Mouse (Mus musculus) embryonic facial prominence, embryonic 11.5 days (tissue): ENCODE results near the gene Cbr2. TPM values are rescaled to one million over a fixed set of nuclear protein-coding genes. Genes with fewer than 3 reads are reported as not detected.

Experiments used
- ATAC-seq: fragments of 200-750 bp; cut with Nextera tagmentation; replicated peaks from 2 replicates; pipeline ENCODE4 v1.8.0; 2017; ENCODE audit warnings: low read depth; ENCODE audit not compliant: insufficient number of reproducible peaks, low FRiP score, low TSS enrichment
- DNase-seq: peaks from one replicate; pipeline ENCODE4 v3.0.0-alpha.2; 2015; ENCODE audit warnings: low spot score
- H3K27ac ChIP-seq: fragments of 300-500 bp; sonication (generic); replicated peaks from 2 replicates; pipeline ENCODE4 v1.5.1; 2014; ENCODE audit warnings: mild to moderate bottlenecking, low read depth, low read length, control low read depth
- H3K27me3 ChIP-seq: fragments of 300-500 bp; sonication (generic); 2 replicates; pipeline ENCODE4 v1.6.1; 2014; ENCODE audit warnings: mild to moderate bottlenecking, low read length, moderate library complexity, mixed read lengths; ENCODE audit not compliant: control insufficient read depth, insufficient read depth
- H3K36me3 ChIP-seq: fragments of 300-500 bp; sonication (generic); replicated peaks from 2 replicates; pipeline ENCODE4 v1.6.1; 2014; ENCODE audit warnings: low read depth, mild to moderate bottlenecking, low read length, moderate library complexity, mixed read lengths; ENCODE audit not compliant: control insufficient read depth, insufficient read depth
- H3K4me1 ChIP-seq: fragments of 300-500 bp; sonication (generic); 2 replicates; pipeline ENCODE4 v1.6.1; 2014; ENCODE audit warnings: low read length, mixed read lengths; ENCODE audit not compliant: control insufficient read depth, insufficient read depth
- H3K4me2 ChIP-seq: fragments of 300-500 bp; sonication (generic); 2 replicates; pipeline ENCODE4 v1.6.1; 2014; ENCODE audit warnings: low read depth, mild to moderate bottlenecking, control low read depth, low read length, moderate library complexity
- H3K4me3 ChIP-seq: fragments of 300-500 bp; sonication (generic); 2 replicates; pipeline ENCODE4 v1.5.1; 2014; ENCODE audit warnings: low read depth, low read length, control low read depth
- H3K9ac ChIP-seq: fragments of 300-500 bp; sonication (generic); replicated peaks from 2 replicates; pipeline ENCODE4 v1.6.1; 2014; ENCODE audit warnings: mild to moderate bottlenecking, control low read depth, low read length
- H3K9me3 ChIP-seq: fragments of 300-500 bp; sonication (generic); replicated peaks from 2 replicates; pipeline ENCODE4 v1.6.1; 2016; ENCODE audit warnings: mild to moderate bottlenecking, low read length, inconsistent platforms, mixed read lengths; ENCODE audit not compliant: control insufficient read depth
- WGBS: fragments of 180-500 bp; shearing (Covaris S2); extraction: QIAGEN DNeasy Blood & Tissue Kit; methylation state at CpG from one replicate; pipeline ENCODE4 v1.1.7; 2014; 5-methylcytosine and 5-hydroxymethylcytosine counted together
- polyA plus RNA-seq: library from polyadenylated mRNA; unstranded; fragments of >200 nt; fragmentation: Nextera tagmentation; extraction: Ambion mirVana; gene quantifications from 2 replicates; pipeline ENCODE4 v1.2.1, GENCODE M21; 2014

The Cbr2 gene
- polyA plus RNA-seq, 1 experiment from 2014 or later: 3.7 TPM

GRCm38 (mm10) chr11:120706120-120706519, 25.8 kb downstream of the Cbr2 start:
- Histone ChIP-seq H3K36me3 (no peaks in the 10 kb centered on the region; the same call in none of the 2 replicates), H3K9ac (no peak overlapping the region), H3K27ac (peak overlapping the region; percentile 23; the same call in 1 of the 2 replicates), H3K9me3 (no peaks in the 10 kb centered on the region), H3K4me2 (no peak overlapping the region), H3K4me3 (no peak overlapping the region), H3K4me1 (peaks cover 32% of the 10 kb centered on the region), H3K27me3 (no peaks in the 10 kb centered on the region)
- DNase-seq (no peak), ATAC-seq (no peak)
- 74% methylated on average over 5 of the region's 5 CpGs for WGBS

- no peak overlapping the region for H3K4me3 ChIP-seq
- peak; percentile 41 for ATAC-seq
- H3K4me1 ChIP-seq: peaks cover 32% of the 10 kb centered on the region
- no peaks in the 10 kb centered on the region; the same call in none of the 2 replicates for H3K36me3 ChIP-seq
- peak; percentile 60 for DNase-seq
- H3K4me2 ChIP-seq: peak overlapping the region; percentile 23; the same call in 1 of the 2 replicates
- H3K27ac ChIP-seq: peak overlapping the region; percentile 62
- WGBS: 7% methylated on average over 8 of the region's 8 CpGs
- no peaks in the 10 kb centered on the region for H3K9me3 ChIP-seq
- H3K9ac ChIP-seq: peak overlapping the region; percentile 47; the same call in 1 of the 2 replicates
- no peaks in the 10 kb centered on the region for H3K27me3 ChIP-seq
Measured at GRCm38 (mm10) chr11:120704486-120705325, 27.2 kb downstream of the Cbr2 start.

DNA sequence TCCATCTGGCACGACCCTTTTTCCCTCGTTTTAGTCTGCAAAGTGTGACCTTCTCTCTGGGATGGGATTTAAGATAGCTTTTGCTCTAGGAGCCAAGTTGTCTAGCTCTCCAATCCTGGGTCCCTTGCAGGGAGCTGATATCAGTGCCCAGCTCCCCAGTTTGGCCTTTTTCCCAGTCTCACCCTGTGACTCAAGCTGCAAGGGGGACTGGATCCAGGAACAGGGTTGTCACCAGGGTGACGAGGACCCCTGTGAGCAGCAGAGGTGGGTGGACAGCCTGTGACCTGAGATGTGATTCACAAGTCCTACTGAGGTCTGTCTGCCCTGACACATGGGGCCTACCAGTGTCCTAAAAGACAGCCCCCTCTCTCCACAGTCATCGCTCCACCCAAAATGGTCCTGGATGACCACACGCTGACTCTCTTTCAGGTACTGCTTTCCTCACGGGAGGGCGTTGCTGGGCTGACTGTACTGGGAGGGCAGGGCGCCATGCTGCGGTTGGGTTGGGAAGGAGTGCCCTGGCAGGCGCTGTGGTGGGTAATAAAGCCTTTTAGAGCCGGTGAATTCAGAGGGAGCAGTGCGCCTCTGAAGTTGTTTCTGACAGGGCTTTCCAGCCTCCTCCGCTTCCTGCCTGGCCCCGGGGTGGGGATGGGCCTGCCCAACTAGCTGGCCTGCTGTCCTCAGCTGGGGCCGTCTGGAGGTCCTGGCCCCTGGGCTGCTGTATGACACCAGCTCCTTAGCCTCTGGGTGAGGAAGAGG, 28.0 kb downstream of the Cbr2 start:
- peak overlapping the region; percentile 46 for H3K9ac ChIP-seq
- WGBS: 34% methylated on average over 15 of the region's 15 CpGs
- no peaks in the 10 kb centered on the region for H3K27me3 ChIP-seq
- H3K36me3 ChIP-seq: no peaks in the 10 kb centered on the region; the same call in none of the 2 replicates
- peak; percentile 11; the same call in 1 of the 2 replicates for ATAC-seq
- H3K9me3 ChIP-seq: no peaks in the 10 kb centered on the region
- no peak for DNase-seq
- peak overlapping the region; percentile 3; the same call in 1 of the 2 replicates for H3K4me2 ChIP-seq
- no peak overlapping the region for H3K4me3 ChIP-seq
- H3K27ac ChIP-seq: peak overlapping the region; percentile 62
- peaks cover 32% of the 10 kb centered on the region for H3K4me1 ChIP-seq

GRCm38 (mm10) chr11:120697741-120698140, 34.2 kb downstream of the Cbr2 start:
- no peak overlapping the region for H3K9ac ChIP-seq
- H3K4me1 ChIP-seq: no peaks in the 10 kb centered on the region

DNA sequence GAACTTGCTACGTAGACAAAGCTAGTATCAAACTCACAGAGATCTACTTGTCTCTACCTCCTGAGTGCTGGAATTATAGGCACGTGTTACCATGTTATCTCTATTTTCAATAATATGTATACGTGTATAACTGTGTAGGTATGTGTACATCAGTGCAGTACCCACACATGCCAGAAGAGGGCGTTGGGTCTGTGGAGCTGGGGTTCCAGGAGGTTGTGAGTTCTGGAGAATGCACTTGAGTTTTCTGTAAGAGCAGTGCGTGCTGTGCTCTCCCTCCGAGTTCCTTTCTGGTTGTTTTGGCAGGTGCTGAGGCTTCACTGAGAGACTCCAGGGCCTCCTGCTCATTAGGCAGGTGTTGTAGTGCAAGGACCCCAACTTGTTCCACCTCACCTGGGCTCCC, 35.3 kb downstream of the Cbr2 start:
- DNase-seq: no peak
- no peaks in the 10 kb centered on the region for H3K27me3 ChIP-seq
- no peaks in the 10 kb centered on the region for H3K4me1 ChIP-seq
- H3K27ac ChIP-seq: no peak overlapping the region
- H3K4me3 ChIP-seq: no peak overlapping the region
- no peak for ATAC-seq
- H3K36me3 ChIP-seq: no peaks in the 10 kb centered on the region; the same call in none of the 2 replicates
- 93% methylated on average over 6 of the region's 6 CpGs for WGBS
- H3K9me3 ChIP-seq: no peaks in the 10 kb centered on the region
- H3K9ac ChIP-seq: no peak overlapping the region
- H3K4me2 ChIP-seq: no peak overlapping the region

More at GRCm38 (mm10) chr11:120697741-120698140, 34.2 kb downstream of the Cbr2 start:
- no peak overlapping the region for H3K4me2 ChIP-seq
- H3K4me3 ChIP-seq: no peak overlapping the region
- ATAC-seq (no peak), DNase-seq (no peak)
- no peaks in the 10 kb centered on the region for H3K9me3 ChIP-seq
- no peak overlapping the region for H3K27ac ChIP-seq
- no peaks in the 10 kb centered on the region for H3K27me3 ChIP-seq
- H3K36me3 ChIP-seq: no peaks in the 10 kb centered on the region; the same call in none of the 2 replicates
- 52% methylated on average over 10 of the region's 10 CpGs for WGBS

- WGBS: 42% methylated on average over 12 of the region's 12 CpGs
Measured at GRCm38 (mm10) chr11:120695641-120696040, 36.3 kb downstream of the Cbr2 start.

GRCm38 (mm10) chr11:120695184-120695583, 36.7 kb downstream of the Cbr2 start:
- Histone ChIP-seq H3K4me3 (no peak overlapping the region), H3K4me1 (no peaks in the 10 kb centered on the region), H3K9me3 (no peaks in the 10 kb centered on the region), H3K9ac (no peak overlapping the region), H3K36me3 (no peaks in the 10 kb centered on the region; the same call in none of the 2 replicates), H3K4me2 (no peak overlapping the region), H3K27ac (0 out of 2 replicates have a peak overlapping the region, but pooled peaks have one; percentile 43), H3K27me3 (no peaks in the 10 kb centered on the region)
- peak; percentile 64 for ATAC-seq
- peak; percentile 39 for DNase-seq
- WGBS: 41% methylated on average over 4 of the region's 4 CpGs

More at GRCm38 (mm10) chr11:120695641-120696040, 36.3 kb downstream of the Cbr2 start:
- Histone ChIP-seq H3K4me3 (no peak overlapping the region), H3K9me3 (no peaks in the 10 kb centered on the region), H3K4me1 (no peaks in the 10 kb centered on the region), H3K36me3 (no peaks in the 10 kb centered on the region; the same call in none of the 2 replicates), H3K27me3 (no peaks in the 10 kb centered on the region), H3K4me2 (no peak overlapping the region), H3K9ac (no peak overlapping the region; the same call in 1 of the 2 replicates), H3K27ac (peak overlapping the region; percentile 43; the same call in 1 of the 2 replicates)
- ATAC-seq: peak; percentile 57; the same call in 1 of the 2 replicates
- peak; percentile 49 for DNase-seq
